Mouse (Mus musculus) liver, adult 2 months (tissue): ENCODE data around the gene Nrm.

Experiments
- CTCF ChIP-seq: fragments of 200-500 bp; IDR thresholded peaks from 2 replicates; pipeline ENCODE4 v1.5.1; 2011; ENCODE audit warnings: low read depth, low read length, control low read depth
- POLR2A ChIP-seq: fragments of 200-500 bp; IDR thresholded peaks from 2 replicates; pipeline ENCODE4 v1.6.1; 2011; ENCODE audit warnings: low read length, control low read depth; ENCODE audit not compliant: insufficient read depth; ENCODE audit errors: extremely low read depth

DNA sequence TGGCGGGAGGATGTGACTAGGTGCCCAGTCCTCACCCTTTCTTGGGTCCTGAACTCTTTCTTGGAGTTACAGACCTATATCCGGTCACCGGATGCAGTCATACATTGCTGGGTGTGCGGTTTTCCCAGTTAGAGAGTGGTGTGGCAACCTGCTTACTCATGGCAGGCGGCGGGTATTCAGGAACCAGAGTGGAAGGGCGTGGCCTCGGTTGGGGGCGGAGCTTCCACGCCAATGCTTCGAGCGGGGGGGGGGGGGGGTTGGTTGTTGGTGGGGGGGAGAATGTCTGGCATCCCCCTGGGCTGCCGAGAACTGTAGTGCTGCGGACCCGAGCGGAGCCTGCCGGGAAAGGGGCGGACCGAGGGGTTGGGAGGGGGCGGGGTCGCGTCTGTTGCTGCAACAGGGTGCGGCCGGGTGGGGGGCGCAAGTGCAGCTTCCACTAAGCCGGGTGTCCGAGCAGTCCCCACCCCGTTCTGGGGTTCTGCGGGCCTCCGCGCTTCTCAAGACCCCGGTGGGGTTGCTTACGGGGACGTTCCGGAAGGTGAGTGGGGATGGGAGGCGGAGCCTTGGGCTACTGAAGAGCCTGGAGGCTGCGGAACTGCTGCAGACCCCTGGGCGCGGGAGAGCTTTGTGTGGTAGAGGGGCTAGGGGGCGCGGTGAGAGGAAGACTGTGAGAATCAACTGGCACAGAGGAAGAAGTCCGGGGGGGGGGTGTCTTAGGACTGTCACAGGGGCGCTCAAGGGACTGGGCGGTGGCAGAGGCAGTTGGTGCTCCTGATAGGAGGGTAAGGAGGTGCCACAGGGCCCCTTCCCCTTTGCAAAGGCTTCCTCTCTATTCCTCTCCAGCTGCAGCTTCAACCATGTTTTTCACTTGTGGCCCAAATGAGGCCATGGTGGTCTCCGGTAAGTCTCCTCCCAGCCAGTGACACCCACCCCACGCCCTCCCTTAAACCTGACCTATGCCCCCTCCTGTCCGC lies 37.9 kb upstream of the Nrm start, which contains the start of gene Flot1:
- no peak for TF ChIP-seq CTCF
- no peak for TF ChIP-seq POLR2A
